Mouse (Mus musculus) midbrain, embryonic 11.5 days (tissue): ENCODE measurements around the gene Chil3. TPM values are rescaled to one million over a fixed set of nuclear protein-coding genes. Genes with fewer than 3 reads are reported as not detected.

ENCODE experiments used
- ATAC-seq: fragments of 200-750 bp; cut with Nextera tagmentation; 2 replicates; pipeline ENCODE4 v1.8.0; 2017; ENCODE audit warnings: moderate TSS enrichment, moderate library complexity; ENCODE audit not compliant: low FRiP score
- DNase-seq: peaks from one replicate; pipeline ENCODE4 v3.0.0; 2015; ENCODE audit warnings: low spot score; ENCODE audit errors: missing footprints
- H3K27ac ChIP-seq: fragments of 300-500 bp; sonication (generic); 2 replicates; pipeline ENCODE4 v1.5.1; 2014; ENCODE audit warnings: low read depth, low read length
- H3K27me3 ChIP-seq: fragments of 300-500 bp; sonication (generic); 2 replicates; pipeline ENCODE4 v1.6.1; 2014; ENCODE audit warnings: mild to moderate bottlenecking, low read length, moderate library complexity, mixed read lengths; ENCODE audit not compliant: control insufficient read depth, insufficient read depth
- H3K36me3 ChIP-seq: fragments of 300-500 bp; sonication (generic); 2 replicates; pipeline ENCODE4 v1.6.1; 2014; ENCODE audit warnings: mild to moderate bottlenecking, low read length, moderate library complexity, mixed read lengths; ENCODE audit not compliant: control insufficient read depth, insufficient read depth
- H3K4me1 ChIP-seq: fragments of 300-500 bp; sonication (generic); 2 replicates; pipeline ENCODE4 v1.6.1; 2014; ENCODE audit warnings: low read length; ENCODE audit not compliant: control insufficient read depth, insufficient read depth
- H3K4me2 ChIP-seq: fragments of 300-500 bp; sonication (generic); 2 replicates; pipeline ENCODE4 v1.6.1; 2014; ENCODE audit warnings: mild to moderate bottlenecking, moderate library complexity
- H3K4me3 ChIP-seq: fragments of 300-500 bp; sonication (generic); 2 replicates; pipeline ENCODE4 v1.5.1; 2014; ENCODE audit warnings: low read depth, low read length
- H3K9ac ChIP-seq: fragments of 300-500 bp; sonication (generic); 2 replicates; pipeline ENCODE4 v1.6.1; 2014; ENCODE audit warnings: low read length
- H3K9me3 ChIP-seq: fragments of 300-500 bp; sonication (generic); 2 replicates; pipeline ENCODE4 v1.6.1; 2016; ENCODE audit warnings: low read length; ENCODE audit not compliant: control insufficient read depth
- WGBS: fragments of 180-500 bp; shearing (Covaris S2); extraction: QIAGEN DNeasy Blood & Tissue Kit; methylation state at CpG from one replicate; pipeline ENCODE4 v1.1.7; 2014; 5-methylcytosine and 5-hydroxymethylcytosine counted together
- polyA plus RNA-seq: library from polyadenylated mRNA; unstranded; fragments of >200 nt; fragmentation: Nextera tagmentation; extraction: Ambion mirVana; gene quantifications from 2 replicates; pipeline ENCODE4 v1.2.1, GENCODE M21; 2014

Gene Chil3
- polyA plus RNA-seq, 1 experiment from 2014 or later, result not detected

DNA sequence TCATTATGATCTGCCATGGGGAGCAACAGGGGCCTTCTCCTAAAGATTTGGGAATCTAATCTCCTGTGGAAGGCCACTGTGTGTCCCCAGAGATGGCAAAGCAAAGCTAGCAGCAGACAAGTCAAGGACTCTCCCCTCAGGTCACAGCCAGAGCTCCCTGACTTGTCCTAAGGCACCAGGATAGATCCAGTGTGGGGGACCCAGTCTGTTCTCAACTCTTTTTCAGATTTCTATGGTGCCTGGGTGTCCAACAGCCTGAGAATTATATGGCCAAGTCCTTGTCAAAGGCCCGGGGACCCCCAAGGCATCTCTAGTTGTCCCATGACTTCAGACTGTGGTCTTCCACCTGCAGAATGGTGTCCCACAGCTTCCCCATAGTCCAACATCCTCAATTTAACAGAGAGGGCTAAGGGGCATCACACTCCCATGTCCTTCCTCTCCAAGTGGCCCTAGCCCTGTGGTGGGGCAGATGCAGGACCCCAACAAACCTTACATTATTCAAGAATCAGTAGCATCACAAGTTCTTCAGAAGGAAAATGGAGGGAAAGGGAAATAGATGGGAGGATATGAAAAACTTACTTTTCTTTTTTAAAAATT lies 3.9 kb upstream of the Chil3 start:
- peak; percentile 66 for ATAC-seq

DNA sequence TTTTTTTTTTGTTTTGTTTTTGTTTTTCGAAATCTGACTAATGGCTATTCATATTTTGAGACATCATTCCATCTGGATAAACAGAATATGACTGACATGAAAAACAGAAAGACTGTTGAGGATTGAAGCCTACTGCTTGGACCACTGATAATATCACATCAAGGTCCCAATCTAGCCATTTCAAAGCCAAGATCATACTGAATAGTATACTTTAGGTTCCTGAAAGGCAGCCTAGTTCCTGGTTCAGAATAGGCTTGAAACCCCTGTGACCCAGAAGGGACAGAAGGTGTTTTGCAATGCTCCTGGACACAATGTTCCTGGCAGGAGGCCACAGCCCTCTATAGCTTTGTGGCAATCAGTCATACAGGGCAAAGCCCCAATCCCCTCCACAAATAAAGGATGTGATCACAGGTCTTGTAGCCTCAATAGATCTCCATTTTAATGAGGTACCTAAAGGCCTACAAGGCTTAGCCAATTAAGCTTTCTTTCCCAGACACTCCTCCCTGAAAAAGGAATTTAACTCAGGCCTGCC lies 3.2 kb upstream of the Chil3 start:
- DNase-seq, result peak; percentile 64
- Histone ChIP-seq H3K4me2 (no peak overlapping the region), H3K36me3 (no peaks in the 10 kb centered on the region), H3K27me3 (no peaks in the 10 kb centered on the region), H3K9ac (no peak overlapping the region), H3K4me1 (no peaks in the 10 kb centered on the region), H3K4me3 (no peak overlapping the region), H3K9me3 (no peaks in the 10 kb centered on the region), H3K27ac (no peak overlapping the region)
- peak; percentile 35; the same call in 1 of the 2 replicates for ATAC-seq
- WGBS, result 60% methylated on average over 1 of the region's 1 CpGs

More for the DNA sequence above, 3.9 kb upstream of the Chil3 start:
- Histone ChIP-seq H3K27me3 (no peaks in the 10 kb centered on the region), H3K27ac (no peak overlapping the region), H3K36me3 (no peaks in the 10 kb centered on the region), H3K4me2 (no peak overlapping the region), H3K9me3 (no peaks in the 10 kb centered on the region), H3K9ac (no peak overlapping the region), H3K4me1 (no peaks in the 10 kb centered on the region), H3K4me3 (no peak overlapping the region)
- WGBS, result 89% methylated on average over 1 of the region's 1 CpGs
- peak; percentile 78 for DNase-seq

DNA sequence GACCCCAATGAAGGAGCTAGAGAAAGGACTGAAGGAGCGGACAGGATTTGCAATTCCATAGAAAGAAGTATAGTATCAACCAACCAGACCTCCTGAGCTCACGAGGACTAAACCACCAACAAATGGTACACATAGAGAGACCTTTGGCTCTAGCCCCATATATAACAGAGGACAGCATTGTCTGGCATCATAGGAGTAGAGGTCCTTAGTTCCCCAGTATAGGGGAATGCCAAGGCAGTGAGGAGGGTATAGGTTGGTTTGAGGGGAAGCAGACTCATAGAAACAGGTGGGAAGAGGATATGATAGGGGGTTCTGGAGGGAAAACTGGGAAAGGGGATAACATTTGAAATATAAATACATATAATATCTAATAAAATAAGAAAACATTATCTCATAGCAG lies 13.0 kb downstream of the Chil3 start:
- WGBS, result 87% methylated on average over 2 of the region's 2 CpGs
- Histone ChIP-seq H3K4me1 (no peaks in the 10 kb centered on the region), H3K9ac (no peak overlapping the region), H3K36me3 (no peaks in the 10 kb centered on the region), H3K27me3 (no peaks in the 10 kb centered on the region), H3K4me2 (no peak overlapping the region), H3K27ac (no peak overlapping the region), H3K4me3 (no peak overlapping the region), H3K9me3 (no peaks in the 10 kb centered on the region)
- DNase-seq, result no peak
- no peak for ATAC-seq

DNA sequence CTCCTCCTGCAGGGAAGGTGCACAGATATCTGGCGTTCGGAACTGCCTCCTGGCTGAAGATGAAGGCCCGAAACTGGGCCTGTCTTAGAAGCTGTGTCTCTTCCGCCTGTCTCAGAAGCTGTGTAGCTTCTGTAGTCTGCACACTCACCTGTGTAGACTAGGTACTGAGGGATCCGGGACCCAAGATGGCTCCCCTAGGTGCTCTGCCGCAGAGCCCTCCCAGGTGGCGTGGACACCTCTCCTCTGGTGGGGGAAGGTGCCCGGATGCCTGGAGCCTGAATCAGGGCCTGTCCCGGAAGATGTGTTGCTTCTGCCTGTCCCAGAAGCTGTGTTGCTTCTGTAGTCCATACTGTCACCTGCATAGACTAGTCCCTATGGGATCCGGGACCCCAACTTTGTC lies 23.3 kb downstream of the Chil3 start:
- WGBS, result 91% methylated on average over 10 of the region's 10 CpGs
- Histone ChIP-seq H3K36me3 (no peaks in the 10 kb centered on the region), H3K9me3 (peaks cover 4% of the 10 kb centered on the region; the same call in 1 of the 2 replicates), H3K4me1 (no peaks in the 10 kb centered on the region), H3K4me2 (no peak overlapping the region), H3K9ac (no peak overlapping the region), H3K27ac (no peak overlapping the region), H3K27me3 (no peaks in the 10 kb centered on the region), H3K4me3 (no peak overlapping the region)
- DNase-seq (no peak), ATAC-seq (peak; percentile 40; the same call in 1 of the 2 replicates)

DNA sequence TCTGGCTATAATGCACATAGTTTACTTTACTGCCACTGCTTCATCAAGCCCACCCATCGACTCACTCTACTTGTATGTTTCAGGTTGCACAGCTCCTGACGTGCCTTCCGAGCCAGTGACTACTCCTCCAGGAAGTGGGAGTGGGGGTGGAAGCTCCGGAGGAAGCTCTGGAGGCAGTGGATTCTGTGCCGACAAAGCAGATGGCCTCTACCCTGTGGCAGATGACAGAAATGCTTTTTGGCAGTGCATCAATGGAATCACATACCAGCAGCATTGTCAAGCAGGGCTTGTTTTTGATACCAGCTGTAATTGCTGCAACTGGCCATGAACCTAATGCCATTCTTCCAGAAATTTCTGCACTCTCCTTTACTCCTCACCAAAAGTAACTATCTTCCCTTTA lies 35.7 kb downstream of the Chil3 start:
- 85% methylated on average over 5 of the region's 5 CpGs for WGBS
- DNase-seq (no peak), ATAC-seq (no peak)
- Histone ChIP-seq H3K36me3 (no peaks in the 10 kb centered on the region), H3K27me3 (no peaks in the 10 kb centered on the region), H3K4me3 (no peak overlapping the region), H3K27ac (no peak overlapping the region), H3K9ac (no peak overlapping the region), H3K4me1 (no peaks in the 10 kb centered on the region), H3K9me3 (no peaks in the 10 kb centered on the region), H3K4me2 (no peak overlapping the region)

DNA sequence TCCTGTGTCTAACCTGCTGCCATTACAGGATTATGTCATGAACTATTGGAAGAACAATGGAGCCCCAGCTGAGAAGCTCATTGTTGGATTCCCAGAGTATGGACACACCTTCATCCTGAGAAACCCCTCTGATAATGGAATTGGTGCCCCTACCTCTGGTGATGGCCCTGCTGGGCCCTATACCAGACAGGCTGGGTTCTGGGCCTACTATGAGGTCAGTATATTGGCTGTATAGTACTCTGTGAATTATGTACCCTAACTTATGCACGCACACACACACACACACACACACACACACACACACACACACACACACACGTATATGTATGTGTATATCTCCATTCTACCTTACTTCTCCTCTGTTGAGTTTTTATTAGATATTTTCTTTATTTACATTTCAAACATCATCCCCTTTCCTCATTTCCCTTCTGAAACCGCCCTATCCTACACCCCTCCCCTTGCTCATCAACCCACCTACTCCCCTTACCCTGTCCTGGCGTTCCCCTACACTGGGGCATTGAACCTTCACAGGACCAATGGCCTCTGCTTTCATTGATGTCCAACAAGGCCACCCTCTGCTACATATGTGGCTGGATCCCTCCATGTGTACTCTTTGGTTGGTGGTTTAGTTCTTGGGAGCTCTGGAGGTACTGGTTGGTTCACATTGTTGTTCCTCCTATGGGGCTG lies 38.4 kb downstream of the Chil3 start:
- Histone ChIP-seq H3K4me1 (no peaks in the 10 kb centered on the region), H3K9ac (no peak overlapping the region), H3K27me3 (no peaks in the 10 kb centered on the region), H3K36me3 (no peaks in the 10 kb centered on the region), H3K9me3 (no peaks in the 10 kb centered on the region; the same call in 1 of the 2 replicates), H3K4me2 (no peak overlapping the region), H3K27ac (no peak overlapping the region), H3K4me3 (no peak overlapping the region)
- ATAC-seq, result peak; percentile 14; the same call in 1 of the 2 replicates
- 78% methylated on average over 4 of the region's 4 CpGs for WGBS
- DNase-seq, result no peak

DNA sequence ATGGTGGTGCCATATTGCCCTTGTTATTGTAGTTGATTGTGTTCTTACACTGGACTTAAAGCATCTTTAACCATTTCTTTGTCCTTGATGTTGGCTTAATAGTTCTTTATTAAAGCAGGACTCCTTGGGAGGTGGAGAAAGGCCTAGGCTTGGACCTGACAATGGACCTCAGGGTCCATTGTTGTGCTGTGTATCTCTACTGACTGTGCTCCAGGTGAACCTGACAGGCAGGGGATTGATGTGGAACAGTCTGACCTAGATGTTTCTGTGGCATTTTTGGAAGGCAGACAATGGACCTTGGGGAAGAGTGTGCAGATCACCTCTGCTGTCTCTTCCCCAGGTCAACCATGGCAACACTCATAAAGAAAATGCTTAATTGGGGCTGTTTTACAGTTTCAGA lies 40.4 kb downstream of the Chil3 start:
- H3K9ac ChIP-seq, result no peak overlapping the region
- DNase-seq (no peak), ATAC-seq (no peak)
- no peak overlapping the region for H3K27ac ChIP-seq
- no peaks in the 10 kb centered on the region for H3K27me3 ChIP-seq
- no peaks in the 10 kb centered on the region for H3K4me1 ChIP-seq
- H3K4me2 ChIP-seq, result no peak overlapping the region
- H3K36me3 ChIP-seq, result no peaks in the 10 kb centered on the region
- H3K9me3 ChIP-seq, result no peaks in the 10 kb centered on the region; the same call in 1 of the 2 replicates
- no peak overlapping the region for H3K4me3 ChIP-seq

DNA sequence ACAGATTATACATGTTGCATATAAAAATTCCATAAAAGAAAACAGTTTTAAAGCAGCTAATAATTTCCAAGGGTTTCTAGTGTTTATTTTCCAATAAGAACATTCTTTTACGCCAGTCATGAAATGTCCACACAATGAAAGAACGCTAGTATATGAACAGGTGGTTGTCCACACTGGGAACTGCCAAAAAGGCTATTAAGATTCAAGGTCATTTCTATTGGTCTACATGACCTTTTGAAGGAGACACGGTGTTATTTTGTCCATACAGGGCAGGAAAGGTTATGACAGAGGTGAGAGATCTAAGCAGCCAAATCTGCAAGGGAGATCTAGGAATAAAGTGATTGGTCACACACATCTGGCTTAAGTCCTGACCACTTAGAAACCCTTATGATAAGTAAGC lies 54.4 kb downstream of the Chil3 start, which contains the start of gene Chia1:
TSS of gene Chia1 (plus strand) at position 301 of the 400 bp plus-strand sequence.
- 80% methylated on average over 3 of the region's 3 CpGs for WGBS
- no peak within 1 kb of the TSS for H3K9ac ChIP-seq
- no peak within 1 kb of the TSS for H3K4me2 ChIP-seq
- no peaks in the 10 kb centered on the region for H3K36me3 ChIP-seq
- H3K9me3 ChIP-seq, result no peaks in the 10 kb centered on the region
- ATAC-seq, result no peak
- H3K4me1 ChIP-seq, result no peaks in the 10 kb centered on the region
- H3K27ac ChIP-seq, result no peak within 1 kb of the TSS
- DNase-seq, result no peak
- no peaks in the 10 kb centered on the region for H3K27me3 ChIP-seq
- no peak within 1 kb of the TSS for H3K4me3 ChIP-seq
